Mouse (Mus musculus) neural tube, embryonic 14.5 days (tissue): ENCODE results near the gene Olfr90. TPM values are rescaled to one million over a fixed set of nuclear protein-coding genes. Genes with fewer than 3 reads are reported as not detected.

Source experiments
- ATAC-seq: fragments of 200-750 bp; cut with Nextera tagmentation; 2 replicates; pipeline ENCODE4 v1.8.0; 2017; ENCODE audit warnings: low read depth, mild to moderate bottlenecking, moderate TSS enrichment, moderate library complexity
- H3K27ac ChIP-seq: fragments of 300-500 bp; sonication (generic); 2 replicates; pipeline ENCODE4 v1.5.1; 2014; ENCODE audit warnings: low read depth, mild to moderate bottlenecking, control low read depth, low read length, moderate library complexity, mixed read lengths
- H3K27me3 ChIP-seq: fragments of 300-500 bp; sonication (generic); 2 replicates; pipeline ENCODE4 v1.6.1; 2014; ENCODE audit warnings: low read length; ENCODE audit not compliant: control insufficient read depth, insufficient read depth
- H3K36me3 ChIP-seq: fragments of 300-500 bp; sonication (generic); 2 replicates; pipeline ENCODE4 v1.6.1; 2014; ENCODE audit warnings: low read length, mixed read lengths; ENCODE audit not compliant: control insufficient read depth, insufficient read depth
- H3K4me1 ChIP-seq: fragments of 300-500 bp; sonication (generic); 2 replicates; pipeline ENCODE4 v1.6.1; 2014; ENCODE audit warnings: low read length; ENCODE audit not compliant: control insufficient read depth, insufficient read depth
- H3K4me2 ChIP-seq: fragments of 300-500 bp; sonication (generic); 2 replicates; pipeline ENCODE4 v1.6.1; 2014; ENCODE audit warnings: mild to moderate bottlenecking, low read depth, low read length, control low read depth
- H3K4me3 ChIP-seq: fragments of 300-500 bp; sonication (generic); 2 replicates; pipeline ENCODE4 v1.5.1; 2014; ENCODE audit warnings: low read depth, low read length, control low read depth, mixed read lengths
- H3K9ac ChIP-seq: fragments of 300-500 bp; sonication (generic); replicated peaks from 2 replicates; pipeline ENCODE4 v1.6.1; 2014; ENCODE audit warnings: low read depth, mild to moderate bottlenecking, control low read depth, low read length, mixed read lengths
- H3K9me3 ChIP-seq: fragments of 300-500 bp; sonication (generic); 2 replicates; pipeline ENCODE4 v1.6.1; 2016; ENCODE audit warnings: low read length; ENCODE audit not compliant: control insufficient read depth
- WGBS: fragments of 180-500 bp; shearing (Covaris S2); extraction: QIAGEN DNeasy Blood & Tissue Kit; methylation state at CpG from one replicate; pipeline ENCODE4 v1.1.7; 2014; 5-methylcytosine and 5-hydroxymethylcytosine counted together
- polyA plus RNA-seq: library from polyadenylated mRNA; unstranded; fragments of >200 nt; fragmentation: Nextera tagmentation; extraction: Ambion mirVana; gene quantifications from 2 replicates; pipeline ENCODE4 v1.2.1, GENCODE M21; 2014

Gene Olfr90
- polyA plus RNA-seq, 1 experiment from 2014 or later: 0.12 TPM

- Histone ChIP-seq H3K27me3 (no peaks in the 10 kb centered on the region), H3K9me3 (no peaks in the 10 kb centered on the region), H3K4me2 (no peak overlapping the region), H3K4me1 (no peaks in the 10 kb centered on the region), H3K4me3 (no peak overlapping the region), H3K36me3 (peaks cover 84% of the 10 kb centered on the region), H3K9ac (no peak overlapping the region), H3K27ac (no peak overlapping the region)
- no peak for ATAC-seq
- 68% methylated on average over 1 of the region's 1 CpGs for WGBS
These were observed 20.4 kb downstream of the Olfr90 start for GRCm38 (mm10) chr17:37067861-37068260.

DNA sequence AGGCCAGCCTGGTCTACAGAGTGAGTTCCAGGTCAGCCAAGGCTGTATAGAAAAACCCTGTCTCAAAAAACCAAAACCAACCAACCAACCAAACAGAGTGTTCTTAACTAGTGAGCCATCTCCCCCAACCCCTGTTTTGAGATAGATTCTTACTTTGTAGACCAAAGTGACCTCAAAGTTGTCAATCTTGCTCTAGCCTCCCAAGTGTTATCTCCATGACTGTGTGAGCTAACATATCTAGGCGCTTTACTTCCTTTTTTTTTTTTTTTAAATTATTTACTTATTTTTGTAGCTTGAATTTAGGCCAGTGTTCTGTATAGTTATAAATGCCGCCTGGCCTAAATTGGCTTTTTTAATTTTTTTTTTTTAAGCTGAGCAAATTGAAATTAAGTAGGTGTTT lies 22.3 kb downstream of the Olfr90 start:
- H3K4me2 ChIP-seq: no peak overlapping the region
- ATAC-seq: no peak

GRCm38 (mm10) chr17:37063686-37064495 lies 24.4 kb downstream of the Olfr90 start:
- no peaks in the 10 kb centered on the region for H3K27me3 ChIP-seq
- WGBS: 87% methylated on average over 11 of the region's 11 CpGs
- H3K9me3 ChIP-seq: no peaks in the 10 kb centered on the region
- peaks cover 80% of the 10 kb centered on the region for H3K36me3 ChIP-seq
- H3K4me3 ChIP-seq: no peak overlapping the region
- no peak overlapping the region for H3K4me2 ChIP-seq
- H3K9ac ChIP-seq: no peak overlapping the region
- no peak for ATAC-seq
- H3K4me1 ChIP-seq: no peaks in the 10 kb centered on the region
- no peak overlapping the region for H3K27ac ChIP-seq

More for the DNA sequence above, 22.3 kb downstream of the Olfr90 start:
- Histone ChIP-seq H3K9ac (no peak overlapping the region), H3K27me3 (no peaks in the 10 kb centered on the region), H3K27ac (no peak overlapping the region), H3K9me3 (no peaks in the 10 kb centered on the region), H3K4me3 (no peak overlapping the region), H3K36me3 (peaks cover 84% of the 10 kb centered on the region), H3K4me1 (no peaks in the 10 kb centered on the region)
- WGBS: 93% methylated on average over 2 of the region's 2 CpGs

DNA sequence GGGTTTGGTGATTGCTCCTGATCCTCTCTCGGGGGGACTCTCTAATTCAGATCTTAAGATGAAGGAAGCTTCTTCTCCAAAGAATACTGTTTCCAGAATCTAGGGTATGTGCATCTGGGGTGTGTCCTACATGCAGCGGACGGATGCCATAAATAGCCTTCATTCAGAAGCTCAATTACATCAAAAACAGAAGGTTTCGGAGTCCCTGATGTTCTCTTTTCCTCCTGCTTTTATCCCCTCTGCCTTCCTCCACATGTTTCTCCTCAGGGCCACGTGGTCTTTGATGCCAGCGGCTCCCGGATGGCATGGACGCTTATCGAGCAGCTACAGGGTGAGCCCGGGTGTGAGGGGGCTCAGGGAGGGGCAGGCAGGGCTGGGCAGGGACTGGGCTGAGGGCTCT lies 25.2 kb downstream of the Olfr90 start:
- Histone ChIP-seq H3K27ac (no peak overlapping the region), H3K4me3 (no peak overlapping the region), H3K9me3 (no peaks in the 10 kb centered on the region), H3K27me3 (no peaks in the 10 kb centered on the region), H3K36me3 (peaks cover 76% of the 10 kb centered on the region), H3K4me2 (no peak overlapping the region), H3K9ac (no peak overlapping the region), H3K4me1 (no peaks in the 10 kb centered on the region)
- WGBS: 87% methylated on average over 10 of the region's 10 CpGs
- ATAC-seq: no peak

- Histone ChIP-seq H3K4me3 (no peak overlapping the region), H3K27ac (no peak overlapping the region), H3K36me3 (peaks cover 72% of the 10 kb centered on the region), H3K9ac (no peak overlapping the region), H3K4me1 (no peaks in the 10 kb centered on the region), H3K27me3 (no peaks in the 10 kb centered on the region), H3K4me2 (no peak overlapping the region), H3K9me3 (no peaks in the 10 kb centered on the region)
- WGBS: 87% methylated on average over 10 of the region's 10 CpGs
- no peak for ATAC-seq
These were observed 26.1 kb downstream of the Olfr90 start for GRCm38 (mm10) chr17:37062101-37062641.

GRCm38 (mm10) chr17:37061435-37061834 lies 26.9 kb downstream of the Olfr90 start:
- no peak overlapping the region for H3K27ac ChIP-seq
- H3K4me3 ChIP-seq: no peak overlapping the region
- H3K4me1 ChIP-seq: no peaks in the 10 kb centered on the region
- no peak overlapping the region for H3K9ac ChIP-seq
- no peaks in the 10 kb centered on the region for H3K9me3 ChIP-seq
- 83% methylated on average over 3 of the region's 3 CpGs for WGBS
- no peak for ATAC-seq
- H3K36me3 ChIP-seq: peaks cover 74% of the 10 kb centered on the region
- no peak overlapping the region for H3K4me2 ChIP-seq
- no peaks in the 10 kb centered on the region for H3K27me3 ChIP-seq

DNA sequence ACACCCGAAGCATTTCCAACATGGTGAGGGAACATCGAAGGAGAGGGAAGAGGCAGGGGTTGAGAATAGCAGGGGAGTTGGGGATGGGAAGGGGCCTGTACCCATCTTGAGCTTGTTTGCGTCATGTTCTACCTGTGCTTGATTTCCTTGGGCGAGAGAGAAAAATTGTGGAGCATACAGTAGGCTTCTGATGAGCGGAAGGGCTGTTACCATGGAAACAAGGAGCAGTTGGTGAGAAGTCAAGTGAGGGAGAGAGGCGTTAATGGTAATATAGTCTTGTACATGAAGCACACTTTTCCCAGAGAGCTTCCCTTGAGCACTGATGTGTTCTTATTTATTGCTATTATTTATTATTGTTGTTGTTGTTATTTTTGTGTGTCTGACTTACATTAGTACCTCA lies 31.3 kb downstream of the Olfr90 start:
- H3K4me3 ChIP-seq: no peak overlapping the region
- H3K36me3 ChIP-seq: peaks cover 47% of the 10 kb centered on the region
- H3K4me2 ChIP-seq: no peak overlapping the region
- H3K27me3 ChIP-seq: no peaks in the 10 kb centered on the region
- ATAC-seq: no peak
- H3K9ac ChIP-seq: no peak overlapping the region
- WGBS: 79% methylated on average over 6 of the region's 6 CpGs
- no peak overlapping the region for H3K27ac ChIP-seq
- 0 out of 2 replicates have a peak, but pooled peaks cover under 1% of the 10 kb centered on the region for H3K4me1 ChIP-seq
- H3K9me3 ChIP-seq: no peaks in the 10 kb centered on the region

- H3K4me1 ChIP-seq: peaks cover 38% of the 10 kb centered on the region
These were observed 36.6 kb downstream of the Olfr90 start for GRCm38 (mm10) chr17:37051745-37052144.

DNA sequence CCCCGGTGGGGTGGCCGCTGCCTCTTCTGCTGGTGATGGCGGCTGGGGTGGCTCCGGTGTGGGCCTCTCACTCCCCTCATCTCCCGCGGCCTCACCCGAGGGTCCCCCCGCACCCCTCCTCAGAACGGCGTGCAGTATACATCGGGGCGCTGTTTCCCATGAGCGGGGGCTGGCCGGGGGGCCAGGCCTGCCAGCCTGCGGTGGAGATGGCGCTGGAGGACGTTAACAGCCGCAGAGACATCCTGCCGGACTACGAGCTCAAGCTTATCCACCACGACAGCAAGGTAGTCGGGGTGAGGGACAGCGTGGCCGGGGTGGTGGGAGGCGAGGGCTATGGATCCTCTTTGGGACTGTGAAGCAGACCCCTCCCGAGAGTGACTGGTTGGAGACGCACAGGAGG lies 37.4 kb downstream of the Olfr90 start:
- H3K27me3 ChIP-seq: no peaks in the 10 kb centered on the region
- peak overlapping the region; percentile 81; the same call in 1 of the 2 replicates for H3K27ac ChIP-seq
- peak overlapping the region; percentile 84 for H3K4me2 ChIP-seq
- H3K9me3 ChIP-seq: no peaks in the 10 kb centered on the region
- H3K4me3 ChIP-seq: peak overlapping the region; percentile 56
- 2% methylated on average over 27 of the region's 27 CpGs for WGBS
- peak overlapping the region; percentile 77 for H3K9ac ChIP-seq
- ATAC-seq: peak; percentile 16
- H3K4me1 ChIP-seq: peaks cover 38% of the 10 kb centered on the region
- H3K36me3 ChIP-seq: peaks cover 6% of the 10 kb centered on the region; the same call in 1 of the 2 replicates

More at GRCm38 (mm10) chr17:37051745-37052144, 36.6 kb downstream of the Olfr90 start:
- peaks cover 11% of the 10 kb centered on the region; the same call in 1 of the 2 replicates for H3K36me3 ChIP-seq
- WGBS: 61% methylated on average over 4 of the region's 4 CpGs
- no peaks in the 10 kb centered on the region for H3K27me3 ChIP-seq
- peak overlapping the region; percentile 84 for H3K4me2 ChIP-seq
- H3K27ac ChIP-seq: no peak overlapping the region
- H3K9me3 ChIP-seq: no peaks in the 10 kb centered on the region
- peak overlapping the region; percentile 56 for H3K4me3 ChIP-seq
- peak overlapping the region; percentile 77 for H3K9ac ChIP-seq
- ATAC-seq: no peak
